Mouse (Mus musculus): ENCODE data around the gene Abcc6.
"Not testable (repeated sequence)": the region's sequence is repeated elsewhere in the genome, so short reads cannot be mapped to it uniquely, and the experiment has no call there.

The Abcc6 gene

GRCm38 (mm10) chr7:45939836-45940235 is 90.3 kb downstream of the Abcc6 start:
- DNase-seq (ENCODE audit: low read depth, low spot score): no peak

DNA sequence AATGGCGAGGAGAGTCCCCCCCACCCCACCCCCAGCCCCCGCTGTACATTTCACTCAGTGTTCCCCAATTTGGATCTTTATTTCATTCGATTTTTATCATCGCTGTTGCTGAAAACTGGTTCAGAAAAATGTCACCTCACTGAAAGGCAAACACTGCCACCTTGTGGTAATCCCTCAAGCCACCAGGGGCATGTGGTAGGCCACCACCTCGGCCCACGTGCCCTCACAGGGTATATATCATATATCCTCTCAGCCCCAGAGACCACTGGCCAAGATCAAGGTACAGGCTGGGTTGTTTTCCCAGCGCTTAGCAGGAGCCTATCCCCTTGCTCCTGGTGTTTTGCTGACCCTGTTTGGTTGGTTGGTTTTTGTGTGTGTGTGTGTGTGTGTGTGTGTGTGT is 95.0 kb downstream of the Abcc6 start:
- no peak for DNase-seq (ENCODE audit: low read depth, low spot score)

- DNase-seq (ENCODE audit: low read depth, low spot score): not testable (repeated sequence)
Observed at GRCm38 (mm10) chr7:45933766-45934165, 96.3 kb downstream of the Abcc6 start.

GRCm38 (mm10) chr7:45929688-45930087 is 100.4 kb downstream of the Abcc6 start:
- no peak for DNase-seq (ENCODE audit: low read depth, low spot score)

- no peak for DNase-seq (ENCODE audit: low read depth, low spot score)
Observed at GRCm38 (mm10) chr7:45928626-45929295, 101.3 kb downstream of the Abcc6 start.

- no peak for DNase-seq (ENCODE audit: low read depth, low spot score)
Observed at GRCm38 (mm10) chr7:45924429-45924816, 105.7 kb downstream of the Abcc6 start.

- DNase-seq (ENCODE audit: low read depth, low spot score): no peak
Observed at GRCm38 (mm10) chr7:45923762-45924428, 106.2 kb downstream of the Abcc6 start, which contains the start of gene Ccdc114. Ccdc114 (plus strand) TSS chr7:45924072.

DNA sequence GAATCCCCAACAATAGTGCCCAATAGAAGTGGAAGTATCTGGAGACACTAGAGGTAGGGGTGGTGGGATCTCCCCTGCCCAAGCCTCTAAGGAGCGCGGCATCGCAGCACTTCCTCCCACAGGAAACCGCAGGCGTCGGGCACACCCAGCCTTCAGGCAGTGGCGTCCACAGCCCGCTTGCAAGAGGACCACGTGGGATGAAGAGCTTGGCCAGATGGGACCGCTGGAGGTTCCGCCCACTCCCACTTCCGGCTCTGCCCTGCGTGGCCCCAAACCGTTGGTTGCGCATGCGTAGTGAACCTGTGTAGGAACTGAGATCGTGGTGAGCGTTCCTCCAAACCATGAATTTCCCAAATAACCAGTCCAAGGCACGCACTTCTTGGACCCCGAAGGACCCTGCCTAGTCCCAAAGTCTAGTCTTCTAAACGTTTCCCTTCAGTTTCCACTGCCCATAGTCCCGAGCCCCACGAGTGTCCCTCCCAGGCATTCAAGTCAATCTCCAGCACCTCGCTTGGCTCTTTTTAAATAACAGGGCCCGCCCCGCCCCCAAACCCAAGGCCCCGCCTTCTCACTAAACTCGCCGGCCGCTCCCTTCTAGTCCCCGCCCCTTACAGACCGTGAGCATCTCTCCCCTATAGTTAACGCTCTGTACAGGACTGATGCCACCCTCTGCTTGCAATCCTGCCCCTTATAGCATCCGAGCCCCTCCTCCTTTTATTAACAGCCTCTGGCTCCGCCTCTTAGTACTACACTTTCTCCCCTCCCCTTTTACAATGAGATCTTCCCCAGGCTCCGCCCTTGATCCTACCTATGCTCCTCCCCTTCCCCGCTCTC is 107.0 kb downstream of the Abcc6 start:
- peak; percentile 77 for DNase-seq (ENCODE audit: low read depth, low spot score)

GRCm38 (mm10) chr7:45921950-45922600 is 108.0 kb downstream of the Abcc6 start:
- DNase-seq (ENCODE audit: low read depth, low spot score): no peak

DNA sequence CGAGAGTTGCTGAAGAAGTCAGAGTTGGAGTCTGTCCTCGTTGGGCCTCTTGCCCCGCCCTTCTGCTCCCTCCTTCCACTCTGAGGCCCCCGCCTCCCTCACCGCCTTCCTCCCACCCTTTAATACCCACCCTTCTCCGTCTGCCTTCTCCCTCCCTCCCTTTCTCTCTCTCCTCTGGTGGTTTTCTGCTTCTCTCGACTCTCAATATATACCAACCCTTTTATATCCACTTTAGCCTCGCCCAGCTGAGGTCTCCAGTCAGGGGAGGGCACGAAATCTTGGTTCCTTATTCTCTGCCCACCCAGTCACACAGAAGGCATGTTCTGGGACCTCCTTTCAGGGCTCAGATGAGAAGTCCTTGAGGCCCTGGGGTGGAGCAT is 108.9 kb downstream of the Abcc6 start, which contains the start of gene Emp3:
Gene Emp3, minus strand, starts transcription at position 163 of the 380 bp plus-strand sequence.
- DNase-seq (ENCODE audit: low read depth, low spot score): no peak

- no peak for DNase-seq (ENCODE audit: low read depth, low spot score)
Observed at GRCm38 (mm10) chr7:45920583-45921241, 109.4 kb downstream of the Abcc6 start.

GRCm38 (mm10) chr7:45919761-45920160 is 110.3 kb downstream of the Abcc6 start:
- no peak for DNase-seq (ENCODE audit: low read depth, low spot score)

- DNase-seq (ENCODE audit: low read depth, low spot score): no peak
Observed at GRCm38 (mm10) chr7:45919083-45919671, 110.9 kb downstream of the Abcc6 start.

- DNase-seq (ENCODE audit: low read depth, low spot score): no peak
Observed at GRCm38 (mm10) chr7:45917926-45918325, 112.2 kb downstream of the Abcc6 start.
